Mouse (Mus musculus) brain, embryonic 14.5 days (tissue): ENCODE measurements around the gene Spata5. TPM values are rescaled to one million over a fixed set of nuclear protein-coding genes. Genes with fewer than 3 reads are reported as not detected.
"Not testable (repeated sequence)": the region's sequence is repeated elsewhere in the genome, so short reads cannot be mapped to it uniquely, and the experiment has no call there.

ENCODE experiments used
- DNase-seq: peaks from one replicate; pipeline ENCODE4 v3.0.0-alpha.2; 2011; ENCODE audit warnings: low read depth
- CTCF ChIP-seq: fragments of 200-500 bp; IDR thresholded peaks from 2 replicates; pipeline ENCODE4 v1.5.1; 2012; ENCODE audit warnings: inconsistent platforms, mild to moderate bottlenecking, moderate library complexity, borderline replicate concordance; ENCODE audit not compliant: insufficient read depth, insufficient read length; ENCODE audit errors: extremely low read depth
- POLR2A ChIP-seq: fragments of 200-500 bp; IDR thresholded peaks from 2 replicates; pipeline ENCODE4 v1.6.1; 2012; ENCODE audit warnings: mild to moderate bottlenecking, inconsistent platforms, borderline replicate concordance; ENCODE audit not compliant: poor library complexity, insufficient read depth, insufficient read length, severe bottlenecking; ENCODE audit errors: extremely low read depth
- polyA plus RNA-seq: library from polyadenylated mRNA; depleted of rRNA; stranded (reverse); fragments of >200 nt; gene quantifications from 2 replicates; pipeline ENCODE4 v1.2.3, GENCODE M21; 2012

Gene Spata5
- polyA plus RNA-seq, 1 experiment = 12.3 TPM

- no peak for TF ChIP-seq CTCF
- no peak for TF ChIP-seq POLR2A
- no peak for DNase-seq
Observed at GRCm38 (mm10) chr3:37595721-37596120, 176.0 kb downstream of the Spata5 start.

DNA sequence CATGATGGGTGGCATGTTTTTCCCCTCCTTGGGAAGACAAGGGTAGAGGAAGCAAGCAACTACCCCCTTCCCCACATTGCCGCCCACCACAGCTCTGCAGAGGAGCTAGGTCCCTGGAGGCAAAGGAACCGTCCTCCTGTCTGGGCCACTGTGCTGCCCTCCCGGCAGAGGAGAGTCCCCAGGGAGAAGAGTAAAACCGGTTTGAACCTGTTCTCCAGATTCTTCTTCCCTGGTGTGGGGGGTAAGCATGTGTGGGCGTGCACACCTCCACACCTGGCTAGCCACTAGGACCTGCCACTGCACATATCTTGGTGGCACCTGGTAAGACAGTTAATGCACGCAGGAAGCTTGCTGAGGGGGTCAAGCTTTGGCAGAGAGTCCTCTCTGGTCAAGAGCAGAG is 176.8 kb downstream of the Spata5 start:
- no peak for DNase-seq
- TF ChIP-seq CTCF (no peak), POLR2A (no peak)

DNA sequence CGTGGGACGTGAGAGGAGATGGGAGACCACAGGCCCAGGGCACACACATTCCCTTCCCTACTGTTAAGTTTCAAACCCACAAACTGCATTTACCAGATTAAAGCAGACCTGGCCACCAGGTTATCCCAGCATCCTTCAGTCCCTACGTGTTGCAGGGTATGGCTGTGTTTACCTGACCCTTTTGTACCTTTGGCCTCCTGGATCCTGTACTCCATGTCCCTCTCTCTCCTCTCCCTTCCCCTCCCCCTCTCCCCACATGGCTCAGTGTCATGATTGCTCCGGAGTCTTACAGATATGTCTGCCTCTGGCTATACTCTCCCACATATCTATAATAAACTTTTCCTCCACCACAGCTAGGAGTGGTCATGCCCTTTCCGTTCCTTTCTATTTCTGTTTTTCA is 177.5 kb downstream of the Spata5 start:
- no peak for DNase-seq
- no peak for TF ChIP-seq POLR2A
- TF ChIP-seq CTCF = no peak

GRCm38 (mm10) chr3:37599641-37600040 is 179.9 kb downstream of the Spata5 start:
- not testable (repeated sequence) for DNase-seq

DNA sequence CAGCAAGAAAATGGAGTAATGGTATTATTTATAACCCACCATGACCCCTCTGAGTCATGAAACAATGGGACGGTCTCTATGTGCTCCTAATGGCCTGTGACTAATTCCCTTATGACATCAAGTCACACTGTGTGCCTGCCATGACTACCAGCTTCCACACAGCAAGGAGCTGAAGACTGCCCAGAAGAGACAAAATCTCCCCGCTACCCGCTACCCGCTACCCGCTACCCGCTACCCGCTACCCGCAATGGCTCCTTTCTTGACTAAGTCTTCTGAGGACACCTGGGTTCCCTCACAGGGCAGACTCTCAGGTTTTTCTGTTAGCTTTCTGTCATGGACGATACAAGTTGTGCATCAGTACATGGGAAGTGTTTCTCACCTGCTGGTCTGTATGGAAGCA is 182.7 kb downstream of the Spata5 start:
- no peak for TF ChIP-seq POLR2A
- TF ChIP-seq CTCF = no peak
- DNase-seq = no peak

DNA sequence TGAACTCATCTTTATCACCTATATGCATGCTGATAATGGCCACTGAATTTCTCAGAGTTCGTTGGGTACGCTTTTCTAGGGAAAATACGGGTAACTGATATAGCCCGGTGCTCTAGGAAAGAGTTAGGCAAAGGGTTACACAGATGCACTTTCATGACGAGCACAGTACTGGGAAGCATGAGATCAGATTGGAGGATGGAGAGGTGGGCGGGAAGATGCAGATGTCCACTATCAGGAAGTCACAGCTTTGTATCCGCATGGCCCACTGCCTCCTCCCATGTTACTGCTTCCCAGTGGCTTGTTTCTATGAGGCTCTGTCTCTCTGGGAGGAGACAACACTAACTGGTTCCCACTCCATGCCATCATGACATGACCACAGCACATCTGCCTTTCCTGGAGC is 183.2 kb downstream of the Spata5 start:
- no peak for DNase-seq
- TF ChIP-seq POLR2A = no peak
- no peak for TF ChIP-seq CTCF

DNA sequence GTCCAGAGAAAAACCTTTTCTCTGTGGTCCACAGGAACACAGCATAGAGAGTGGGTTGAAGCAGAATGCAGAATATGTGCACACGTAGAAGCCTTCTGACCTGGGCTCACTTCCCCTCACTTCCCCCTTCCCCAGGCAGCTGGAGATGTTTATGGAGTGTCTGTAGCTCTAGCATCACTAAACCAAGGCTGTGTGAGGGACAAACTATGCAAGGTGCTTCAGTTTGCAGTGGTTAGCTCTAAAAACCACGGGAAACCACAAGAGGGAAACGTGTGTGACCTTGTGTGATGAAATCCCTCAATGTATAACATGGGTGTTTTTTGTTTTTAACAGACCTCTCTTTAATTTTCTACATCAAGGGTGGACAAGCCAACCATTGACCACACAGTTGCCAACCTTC is 183.8 kb downstream of the Spata5 start:
- TF ChIP-seq CTCF (no peak), POLR2A (no peak)
- no peak for DNase-seq

- peak; percentile 70 for DNase-seq
- no peak for TF ChIP-seq POLR2A
- no peak for TF ChIP-seq CTCF
Observed at GRCm38 (mm10) chr3:37604976-37605875, 185.5 kb downstream of the Spata5 start.

GRCm38 (mm10) chr3:37605876-37606238 is 186.2 kb downstream of the Spata5 start:
- no peak for DNase-seq
- TF ChIP-seq CTCF (no peak), POLR2A (no peak)

- DNase-seq = no peak
- TF ChIP-seq CTCF (peak; percentile 26; the same call in 1 of the 2 replicates), POLR2A (no peak)
Observed at GRCm38 (mm10) chr3:37608926-37609325, 189.2 kb downstream of the Spata5 start.

DNA sequence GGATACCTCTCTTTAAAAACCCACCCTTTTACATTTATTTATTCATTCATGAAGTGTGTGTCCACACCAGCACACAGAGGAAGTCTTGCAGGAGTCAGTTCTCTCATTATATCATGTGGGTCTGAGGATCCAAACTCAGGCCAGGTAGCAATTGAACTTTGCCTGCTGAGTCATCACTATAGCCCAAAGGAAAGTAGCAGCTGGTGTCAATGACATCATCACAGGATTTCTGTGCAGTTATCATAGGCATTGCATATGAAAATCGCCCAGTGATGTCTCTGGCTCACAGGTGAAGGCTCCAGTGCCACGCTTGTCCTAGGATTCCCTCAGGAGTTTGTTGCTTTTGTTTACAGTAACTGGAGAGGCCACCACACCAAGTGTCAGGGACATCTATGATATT is 191.0 kb downstream of the Spata5 start:
- no peak for TF ChIP-seq POLR2A
- no peak for TF ChIP-seq CTCF
- DNase-seq = no peak

- TF ChIP-seq CTCF (no peak), POLR2A (no peak)
- peak; percentile 8 for DNase-seq
Observed at GRCm38 (mm10) chr3:37613722-37614121, 194.0 kb downstream of the Spata5 start.

DNA sequence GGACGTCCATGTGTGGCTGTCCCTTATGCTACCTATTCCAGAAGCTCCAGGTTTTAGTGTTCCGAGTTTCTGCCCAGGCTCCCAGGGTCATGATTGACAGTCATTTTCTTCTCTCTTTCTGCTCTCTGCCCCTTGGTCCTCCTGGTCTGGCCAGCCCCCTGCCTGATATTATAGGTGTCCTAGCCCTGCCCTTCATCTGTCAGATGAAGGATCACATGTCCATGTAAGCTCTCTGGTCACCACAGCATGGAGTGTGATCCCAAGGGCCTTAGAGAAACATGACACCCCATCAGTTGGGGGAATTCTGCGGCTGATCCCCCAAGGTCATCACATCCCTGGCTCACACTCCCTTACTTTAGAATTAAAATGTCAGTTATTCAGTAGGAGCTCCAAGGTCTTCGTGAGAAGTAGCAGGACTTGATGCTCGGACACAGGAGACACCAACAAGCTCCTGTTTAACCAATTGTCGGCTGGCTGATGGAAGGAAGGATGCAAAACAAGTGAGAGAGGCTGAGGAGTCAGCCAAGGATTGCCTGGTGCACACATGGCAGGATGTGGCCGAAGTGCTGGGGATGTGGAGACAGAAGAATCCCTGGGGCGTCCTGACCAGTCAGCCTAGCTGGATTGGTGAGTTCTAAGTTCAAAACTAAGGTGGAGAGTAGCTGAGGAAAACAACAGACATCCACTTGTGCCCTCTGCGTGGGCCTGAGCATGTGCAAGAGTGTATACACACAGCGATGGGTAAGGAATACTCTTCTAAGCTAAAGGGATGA is 195.4 kb downstream of the Spata5 start:
- TF ChIP-seq CTCF (no peak), POLR2A (no peak)
- no peak for DNase-seq
